Mouse (Mus musculus): ENCODE results near the gene Gdf9. TPM values are rescaled to one million over a fixed set of nuclear protein-coding genes. Genes with fewer than 3 reads are reported as not detected.

The Gdf9 gene
- polyA plus RNA-seq (2017; shearing (Covaris generic)) = 1 to 10 TPM in 1 of 2 experiments, under 1 TPM in 1; 0.24 to 3.1 TPM

GRCm38 (mm10) chr11:53430670-53431346 lies at the start of gene Gdf9, which contains the start of gene Uqcrq:
Gdf9 (plus strand) TSS chr11:53431023.
Uqcrq (minus strand) TSS chr11:53430831.

GRCm38 (mm10) chr11:53423036-53423435 lies 7.8 kb upstream of the Gdf9 start, which contains the start of gene Leap2:
Leap2 (minus strand) TSS chr11:53423170.

GRCm38 (mm10) chr11:53456474-53457371 lies 25.9 kb downstream of the Gdf9 start, which contains the start of the genes Gm10447 and Shroom1:
Gm10447 (minus strand) TSS chr11:53457110.
Shroom1 (plus strand) TSS chr11:53457205.

GRCm38 (mm10) chr11:53469968-53470695 lies 39.3 kb downstream of the Gdf9 start, which contains the start of gene Gm9837:
Gm9837 (minus strand) TSS chr11:53470479.

GRCm38 (mm10) chr11:53479783-53480301 lies 49.0 kb downstream of the Gdf9 start, which contains the start of the genes Gm9945 and Sowaha:
Gm9945 (plus strand) TSS chr11:53480166.
Sowaha (minus strand) TSS chr11:53480274.

Other genes starting within 250 kb of the Gdf9 start
- gene Hspa4, start 130.6 kb upstream of the Gdf9 start, polyA plus RNA-seq (2017; shearing (Covaris generic)) = 100 to 1,000 TPM; 113 to 115 TPM
- 10 to 100 TPM; 31.2 to 35.2 TPM for gene Zcchc10, start 106.3 kb upstream of the Gdf9 start, polyA plus RNA-seq (2017; shearing (Covaris generic))
- 100 to 1,000 TPM; 129 to 157 TPM for gene Aff4, start 80.2 kb upstream of the Gdf9 start, polyA plus RNA-seq (2017; shearing (Covaris generic))
- not detected for gene Leap2, start 7.9 kb upstream of the Gdf9 start, polyA plus RNA-seq (2017; shearing (Covaris generic))
- 100 to 1,000 TPM; 252 to 276 TPM for gene Uqcrq, start 192 bp upstream of the Gdf9 start, polyA plus RNA-seq (2017; shearing (Covaris generic))
- 1 to 10 TPM in 1 of 2 experiments, not detected in 1; 1.3 TPM for gene Gm10447, start 26.1 kb downstream of the Gdf9 start, polyA plus RNA-seq (2017; shearing (Covaris generic))
- under 1 TPM in 1 of 2 experiments, not detected in 1; 0.37 TPM for gene Shroom1, start 26.2 kb downstream of the Gdf9 start, polyA plus RNA-seq (2017; shearing (Covaris generic))
- gene Gm9837, start 39.5 kb downstream of the Gdf9 start, polyA plus RNA-seq (2017; shearing (Covaris generic)) = under 1 TPM in 1 of 2 experiments, not detected in 1; 0.80 TPM
- not detected for gene Gm9945, start 49.1 kb downstream of the Gdf9 start, polyA plus RNA-seq (2017; shearing (Covaris generic))
- not detected for gene Sowaha, start 49.3 kb downstream of the Gdf9 start, polyA plus RNA-seq (2017; shearing (Covaris generic))
- gene Sept8, start 88.2 kb downstream of the Gdf9 start, polyA plus RNA-seq (2017; shearing (Covaris generic)) = 10 to 100 TPM in 1 of 2 experiments, 1 to 10 TPM in 1; 3.6 to 20.4 TPM
- 1 to 10 TPM; 7.6 to 7.9 TPM for gene Kif3a, start 136.4 kb downstream of the Gdf9 start, polyA plus RNA-seq (2017; shearing (Covaris generic))
- gene Il4, start 187.6 kb downstream of the Gdf9 start, polyA plus RNA-seq (2017; shearing (Covaris generic)) = 100 to 1,000 TPM in 1 of 2 experiments, 1 to 10 TPM in 1; 4.6 to 100 TPM
- under 1 TPM in 1 of 2 experiments, not detected in 1; 0.39 TPM for gene Il13, start 203.7 kb downstream of the Gdf9 start, polyA plus RNA-seq (2017; shearing (Covaris generic))